Mouse (Mus musculus): ENCODE results near the gene Pax1. TPM values are rescaled to one million over a fixed set of nuclear protein-coding genes. Genes with fewer than 3 reads are reported as not detected.

The Pax1 gene
- polyA plus RNA-seq, 1 experiment from 2014 or later = 0.37 TPM

GRCm38 (mm10) chr2:147375019-147375715, 13.4 kb downstream of the Pax1 start:
- Histone ChIP-seq H3K4me1 (ENCODE audit: control insufficient read depth, insufficient read depth, low read length) (no peaks in the 10 kb centered on the region), H3K27me3 (ENCODE audit: control insufficient read depth, insufficient read depth, low read length) (peaks cover 69% of the 10 kb centered on the region), H3K4me3 (ENCODE audit: low read depth, low read length) (no peak overlapping the region), H3K27ac (ENCODE audit: low read depth, low read length) (no peak overlapping the region), H3K36me3 (ENCODE audit: control insufficient read depth, insufficient read depth, low read length) (no peaks in the 10 kb centered on the region), H3K4me2 (no peak overlapping the region), H3K9ac (ENCODE audit: low read depth, low read length) (no peak overlapping the region), H3K9me3 (replicated peaks; ENCODE audit: control insufficient read depth, low read length) (no peaks in the 10 kb centered on the region)
- 13% methylated on average over 8 of the region's 8 CpGs for WGBS (ENCODE audit: insufficient replicate concordance)
- ATAC-seq (replicated peaks; ENCODE audit: insufficient number of reproducible peaks, low FRiP score, low TSS enrichment) = no peak

- Histone ChIP-seq H3K36me3 (ENCODE audit: control insufficient read depth, insufficient read depth, low read length) (no peaks in the 10 kb centered on the region), H3K4me3 (ENCODE audit: low read depth, low read length) (no peak overlapping the region), H3K4me1 (ENCODE audit: control insufficient read depth, insufficient read depth, low read length) (no peaks in the 10 kb centered on the region), H3K27me3 (ENCODE audit: control insufficient read depth, insufficient read depth, low read length) (peaks cover 37% of the 10 kb centered on the region), H3K27ac (ENCODE audit: low read depth, low read length) (no peak overlapping the region), H3K4me2 (no peak overlapping the region), H3K9ac (ENCODE audit: low read depth, low read length) (no peak overlapping the region), H3K9me3 (replicated peaks; ENCODE audit: control insufficient read depth, low read length) (no peaks in the 10 kb centered on the region)
- 7% methylated on average over 4 of the region's 4 CpGs for WGBS (ENCODE audit: insufficient replicate concordance)
- ATAC-seq (replicated peaks; ENCODE audit: insufficient number of reproducible peaks, low FRiP score, low TSS enrichment) = no peak
Observed at GRCm38 (mm10) chr2:147378934-147379333, 17.2 kb downstream of the Pax1 start.

- H3K27me3 ChIP-seq (ENCODE audit: control insufficient read depth, insufficient read depth, low read length) = no peaks in the 10 kb centered on the region
- no peak for ATAC-seq (replicated peaks; ENCODE audit: insufficient number of reproducible peaks, low FRiP score, low TSS enrichment)
- H3K9me3 ChIP-seq (replicated peaks; ENCODE audit: control insufficient read depth, low read length) = no peaks in the 10 kb centered on the region
- WGBS (ENCODE audit: insufficient replicate concordance) = 83% methylated on average over 2 of the region's 2 CpGs
- no peaks in the 10 kb centered on the region for H3K36me3 ChIP-seq (ENCODE audit: control insufficient read depth, insufficient read depth, low read length)
- H3K4me1 ChIP-seq (ENCODE audit: control insufficient read depth, insufficient read depth, low read length) = no peaks in the 10 kb centered on the region
- no peak overlapping the region for H3K9ac ChIP-seq (ENCODE audit: low read depth, low read length)
- no peak overlapping the region for H3K27ac ChIP-seq (ENCODE audit: low read depth, low read length)
- no peak overlapping the region for H3K4me3 ChIP-seq (ENCODE audit: low read depth, low read length)
- no peak overlapping the region for H3K4me2 ChIP-seq
Observed at GRCm38 (mm10) chr2:147383373-147383772, 21.6 kb downstream of the Pax1 start.

- Histone ChIP-seq H3K4me3 (ENCODE audit: low read depth, low read length) (no peak overlapping the region), H3K4me1 (ENCODE audit: control insufficient read depth, insufficient read depth, low read length) (no peaks in the 10 kb centered on the region), H3K27ac (ENCODE audit: low read depth, low read length) (no peak overlapping the region), H3K4me2 (no peak overlapping the region), H3K27me3 (ENCODE audit: control insufficient read depth, insufficient read depth, low read length) (no peaks in the 10 kb centered on the region), H3K9ac (ENCODE audit: low read depth, low read length) (no peak overlapping the region), H3K9me3 (replicated peaks; ENCODE audit: control insufficient read depth, low read length) (no peaks in the 10 kb centered on the region), H3K36me3 (ENCODE audit: control insufficient read depth, insufficient read depth, low read length) (no peaks in the 10 kb centered on the region)
- WGBS (ENCODE audit: insufficient replicate concordance) = 45% methylated on average over 5 of the region's 5 CpGs
- no peak for ATAC-seq (replicated peaks; ENCODE audit: insufficient number of reproducible peaks, low FRiP score, low TSS enrichment)
Observed at GRCm38 (mm10) chr2:147386949-147387348, 25.2 kb downstream of the Pax1 start.

- H3K36me3 ChIP-seq (ENCODE audit: control insufficient read depth, insufficient read depth, low read length) = no peaks in the 10 kb centered on the region
- 60% methylated on average over 1 of the region's 1 CpGs for WGBS (ENCODE audit: insufficient replicate concordance)
- no peaks in the 10 kb centered on the region for H3K9me3 ChIP-seq (replicated peaks; ENCODE audit: control insufficient read depth, low read length)
- H3K9ac ChIP-seq (ENCODE audit: low read depth, low read length) = no peak overlapping the region
- ATAC-seq (replicated peaks; ENCODE audit: insufficient number of reproducible peaks, low FRiP score, low TSS enrichment) = no peak
- H3K27ac ChIP-seq (ENCODE audit: low read depth, low read length) = no peak overlapping the region
- H3K4me1 ChIP-seq (ENCODE audit: control insufficient read depth, insufficient read depth, low read length) = no peaks in the 10 kb centered on the region
- H3K4me3 ChIP-seq (ENCODE audit: low read depth, low read length) = no peak overlapping the region
- no peaks in the 10 kb centered on the region for H3K27me3 ChIP-seq (ENCODE audit: control insufficient read depth, insufficient read depth, low read length)
- no peak overlapping the region for H3K4me2 ChIP-seq
Observed at GRCm38 (mm10) chr2:147409323-147409722, 47.6 kb downstream of the Pax1 start.

- 83% methylated on average over 3 of the region's 3 CpGs for WGBS (ENCODE audit: insufficient replicate concordance)
- Histone ChIP-seq H3K9ac (ENCODE audit: low read depth, low read length) (no peak overlapping the region), H3K36me3 (ENCODE audit: control insufficient read depth, insufficient read depth, low read length) (no peaks in the 10 kb centered on the region), H3K4me1 (ENCODE audit: control insufficient read depth, insufficient read depth, low read length) (no peaks in the 10 kb centered on the region), H3K9me3 (replicated peaks; ENCODE audit: control insufficient read depth, low read length) (no peaks in the 10 kb centered on the region), H3K4me3 (ENCODE audit: low read depth, low read length) (no peak overlapping the region), H3K4me2 (no peak overlapping the region), H3K27me3 (ENCODE audit: control insufficient read depth, insufficient read depth, low read length) (no peaks in the 10 kb centered on the region), H3K27ac (ENCODE audit: low read depth, low read length) (no peak overlapping the region)
- ATAC-seq (replicated peaks; ENCODE audit: insufficient number of reproducible peaks, low FRiP score, low TSS enrichment) = no peak
Observed at GRCm38 (mm10) chr2:147415037-147415436, 53.3 kb downstream of the Pax1 start.

GRCm38 (mm10) chr2:147424582-147425255, 63.0 kb downstream of the Pax1 start:
- no peak for ATAC-seq (replicated peaks; ENCODE audit: insufficient number of reproducible peaks, low FRiP score, low TSS enrichment)
- no peak overlapping the region for H3K4me3 ChIP-seq (ENCODE audit: low read depth, low read length)
- H3K36me3 ChIP-seq (ENCODE audit: control insufficient read depth, insufficient read depth, low read length) = no peaks in the 10 kb centered on the region
- H3K9ac ChIP-seq (ENCODE audit: low read depth, low read length) = no peak overlapping the region
- H3K4me1 ChIP-seq (ENCODE audit: control insufficient read depth, insufficient read depth, low read length) = no peaks in the 10 kb centered on the region
- no peaks in the 10 kb centered on the region for H3K9me3 ChIP-seq (replicated peaks; ENCODE audit: control insufficient read depth, low read length)
- H3K4me2 ChIP-seq = no peak overlapping the region
- no peaks in the 10 kb centered on the region for H3K27me3 ChIP-seq (ENCODE audit: control insufficient read depth, insufficient read depth, low read length)
- no peak overlapping the region for H3K27ac ChIP-seq (ENCODE audit: low read depth, low read length)
- WGBS (ENCODE audit: insufficient replicate concordance) = 67% methylated on average over 10 of the region's 10 CpGs

GRCm38 (mm10) chr2:147429607-147430356, 68.1 kb downstream of the Pax1 start:
- no peaks in the 10 kb centered on the region for H3K9me3 ChIP-seq (replicated peaks; ENCODE audit: control insufficient read depth, low read length)
- no peak for ATAC-seq (replicated peaks; ENCODE audit: insufficient number of reproducible peaks, low FRiP score, low TSS enrichment)
- no peak overlapping the region for H3K4me2 ChIP-seq
- H3K4me3 ChIP-seq (ENCODE audit: low read depth, low read length) = no peak overlapping the region
- 47% methylated on average over 1 of the region's 1 CpGs for WGBS (ENCODE audit: insufficient replicate concordance)
- no peak overlapping the region for H3K27ac ChIP-seq (ENCODE audit: low read depth, low read length)
- no peak overlapping the region for H3K9ac ChIP-seq (ENCODE audit: low read depth, low read length)
- H3K36me3 ChIP-seq (ENCODE audit: control insufficient read depth, insufficient read depth, low read length) = no peaks in the 10 kb centered on the region
- H3K4me1 ChIP-seq (ENCODE audit: control insufficient read depth, insufficient read depth, low read length) = no peaks in the 10 kb centered on the region
- no peaks in the 10 kb centered on the region for H3K27me3 ChIP-seq (ENCODE audit: control insufficient read depth, insufficient read depth, low read length)

Data from heart, embryonic 11.5 days (tissue).